Mouse (Mus musculus) ovary, adult 18-20 months (tissue): Measurements from ENCODE around the gene Gm15217.

Experiments
- DNase-seq: peaks from one replicate; pipeline ENCODE4 v3.0.0; 2022; ENCODE audit warnings: low spot score, mixed read lengths

Gene Gm15217

GRCm38 (mm10) chr14:46379285-46379684 lies at the start of gene Gm15217:
Gene Gm15217 (plus strand): TSS chr14:46379414.
- DNase-seq = no peak

- no peak for DNase-seq
Observed at GRCm38 (mm10) chr14:46333421-46334237, 45.6 kb upstream of the Gm15217 start.

DNA sequence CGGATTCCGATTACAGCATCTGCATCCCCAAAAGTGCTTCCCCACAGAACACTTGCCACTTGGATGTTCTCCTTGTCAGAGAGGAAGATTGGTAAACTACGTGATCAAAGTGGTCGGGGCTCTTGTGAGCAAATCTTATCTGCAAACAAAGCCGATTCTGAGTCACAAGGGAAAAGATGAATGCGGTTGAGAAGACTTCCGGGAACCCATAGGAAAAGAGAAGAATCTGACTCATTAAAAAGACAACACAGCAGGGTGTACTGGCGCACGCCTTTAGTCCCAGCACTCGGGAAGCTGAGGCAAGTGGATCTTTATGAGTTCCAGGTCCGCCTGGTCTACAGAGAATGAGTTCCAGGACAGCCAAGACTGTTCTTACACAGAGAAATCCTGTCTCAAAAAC lies 40.4 kb upstream of the Gm15217 start:
- no peak for DNase-seq

GRCm38 (mm10) chr14:46344750-46345149 lies 34.5 kb upstream of the Gm15217 start:
- no peak for DNase-seq

GRCm38 (mm10) chr14:46357286-46357685 lies 21.9 kb upstream of the Gm15217 start:
- no peak for DNase-seq

- DNase-seq = no peak
Observed at GRCm38 (mm10) chr14:46357696-46358095, 21.5 kb upstream of the Gm15217 start.

DNA sequence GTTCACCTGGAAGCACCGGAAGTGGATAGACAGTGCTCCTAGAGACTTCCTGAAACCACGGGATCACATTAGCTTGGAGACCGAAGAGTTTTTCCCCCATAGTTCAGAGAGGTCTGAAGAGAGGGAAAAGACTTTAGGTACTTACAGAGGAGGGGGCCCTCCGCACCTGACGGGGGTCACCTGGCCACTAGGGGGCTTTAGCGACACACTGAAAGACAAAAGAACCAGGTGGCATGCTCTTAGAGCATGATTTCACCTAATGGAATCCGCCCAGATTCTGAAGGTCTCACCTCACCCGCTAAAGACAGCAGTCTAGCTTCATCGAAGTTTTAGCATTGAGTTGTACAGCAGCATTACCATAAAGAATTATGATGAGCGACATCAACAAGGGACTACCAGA lies 16.0 kb upstream of the Gm15217 start:
- no peak for DNase-seq

DNA sequence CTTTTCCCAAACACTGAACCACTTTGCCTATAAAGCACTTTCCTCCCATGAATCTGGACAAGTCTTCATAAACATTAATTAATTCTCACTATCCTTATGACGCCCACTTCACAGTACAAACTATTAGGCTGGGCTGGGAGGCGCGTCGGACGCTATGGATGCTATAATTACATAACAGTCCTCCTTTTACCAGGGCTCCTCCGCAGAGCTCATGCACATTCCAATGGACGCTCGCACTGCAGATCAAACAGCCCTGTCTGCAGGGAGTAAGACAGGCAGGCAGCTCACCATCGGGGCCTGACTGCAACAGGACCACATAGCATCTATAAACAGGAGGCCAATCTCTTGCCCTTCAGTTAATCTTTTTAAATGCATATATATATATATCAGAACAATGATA lies 6.8 kb upstream of the Gm15217 start:
- no peak for DNase-seq

GRCm38 (mm10) chr14:46375796-46376195 lies 3.4 kb upstream of the Gm15217 start:
- no peak for DNase-seq

- DNase-seq = no peak
Observed at GRCm38 (mm10) chr14:46380286-46380721, 1.1 kb downstream of the Gm15217 start.

- no peak for DNase-seq
Observed at GRCm38 (mm10) chr14:46381457-46381856, 2.2 kb downstream of the Gm15217 start.

DNA sequence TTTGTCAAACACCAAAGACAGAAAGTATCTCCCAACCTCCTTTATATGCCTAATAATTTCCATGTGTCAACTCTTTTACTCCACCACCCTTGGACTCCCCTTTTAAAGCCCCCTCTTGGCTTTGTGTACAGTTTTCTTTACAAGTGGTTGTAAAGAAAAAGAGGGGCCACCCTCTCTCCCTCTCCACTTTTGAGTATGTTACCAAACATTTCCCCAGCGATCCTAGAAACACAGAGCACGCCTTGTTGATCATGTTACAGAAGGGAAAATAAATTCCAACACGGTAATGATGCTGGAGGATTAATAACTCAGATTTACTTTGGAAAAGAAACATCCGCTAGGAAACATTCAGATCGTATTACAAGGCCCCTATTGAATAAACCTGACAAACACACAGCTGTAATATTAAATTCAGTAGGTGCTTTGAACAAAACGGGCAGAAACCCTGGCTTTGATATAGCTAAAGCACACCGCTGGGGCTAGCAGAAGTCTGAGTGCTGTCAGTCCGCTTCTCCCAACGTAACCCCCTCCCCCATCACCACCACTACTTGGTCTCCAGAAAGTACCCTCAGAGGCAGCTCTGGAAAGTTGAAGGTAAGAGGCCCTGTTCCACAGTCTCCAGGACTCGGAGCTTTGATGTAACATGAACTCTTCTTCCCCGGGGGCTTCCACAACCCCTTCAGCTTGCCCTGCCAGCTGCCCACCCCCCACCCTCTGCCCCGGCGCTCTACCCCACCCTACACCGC lies 5.9 kb downstream of the Gm15217 start:
- no peak for DNase-seq

DNA sequence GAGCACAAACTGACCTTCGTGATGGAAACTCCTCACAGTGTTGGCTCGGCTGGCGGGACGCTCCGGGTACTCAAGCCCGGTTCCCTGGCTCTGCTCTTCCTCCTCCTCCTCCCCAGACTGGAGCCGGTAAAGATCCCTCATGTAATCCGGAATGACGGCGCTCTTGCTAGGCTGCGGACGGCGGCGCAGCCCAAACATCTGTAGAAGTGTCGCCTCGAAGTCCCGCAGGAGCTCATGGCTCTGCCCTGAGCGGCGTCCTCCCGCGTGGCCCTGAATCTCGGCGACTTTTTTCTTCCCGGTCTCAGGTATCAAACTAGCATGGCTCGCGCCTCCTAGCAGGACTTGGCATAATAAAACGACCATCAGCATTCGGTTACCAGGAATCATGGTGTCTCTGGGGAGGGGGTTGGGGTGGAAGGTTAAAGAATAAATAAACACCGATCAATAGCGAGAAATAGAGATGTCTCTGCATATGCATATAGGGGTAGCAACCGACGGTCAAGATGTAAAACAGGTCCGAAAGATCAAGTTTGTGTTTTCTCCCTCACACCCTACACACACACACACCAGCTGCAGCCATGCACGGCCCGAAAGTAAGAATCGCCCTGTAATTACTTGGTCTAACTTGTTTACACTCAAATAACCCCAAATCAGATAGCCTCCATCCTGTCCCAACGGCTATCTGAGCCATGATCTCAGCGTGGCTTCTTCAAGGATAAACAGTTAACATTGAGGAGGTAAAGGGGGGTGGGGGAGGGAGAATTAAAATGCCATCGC lies 6.7 kb downstream of the Gm15217 start:
- DNase-seq = no peak

DNA sequence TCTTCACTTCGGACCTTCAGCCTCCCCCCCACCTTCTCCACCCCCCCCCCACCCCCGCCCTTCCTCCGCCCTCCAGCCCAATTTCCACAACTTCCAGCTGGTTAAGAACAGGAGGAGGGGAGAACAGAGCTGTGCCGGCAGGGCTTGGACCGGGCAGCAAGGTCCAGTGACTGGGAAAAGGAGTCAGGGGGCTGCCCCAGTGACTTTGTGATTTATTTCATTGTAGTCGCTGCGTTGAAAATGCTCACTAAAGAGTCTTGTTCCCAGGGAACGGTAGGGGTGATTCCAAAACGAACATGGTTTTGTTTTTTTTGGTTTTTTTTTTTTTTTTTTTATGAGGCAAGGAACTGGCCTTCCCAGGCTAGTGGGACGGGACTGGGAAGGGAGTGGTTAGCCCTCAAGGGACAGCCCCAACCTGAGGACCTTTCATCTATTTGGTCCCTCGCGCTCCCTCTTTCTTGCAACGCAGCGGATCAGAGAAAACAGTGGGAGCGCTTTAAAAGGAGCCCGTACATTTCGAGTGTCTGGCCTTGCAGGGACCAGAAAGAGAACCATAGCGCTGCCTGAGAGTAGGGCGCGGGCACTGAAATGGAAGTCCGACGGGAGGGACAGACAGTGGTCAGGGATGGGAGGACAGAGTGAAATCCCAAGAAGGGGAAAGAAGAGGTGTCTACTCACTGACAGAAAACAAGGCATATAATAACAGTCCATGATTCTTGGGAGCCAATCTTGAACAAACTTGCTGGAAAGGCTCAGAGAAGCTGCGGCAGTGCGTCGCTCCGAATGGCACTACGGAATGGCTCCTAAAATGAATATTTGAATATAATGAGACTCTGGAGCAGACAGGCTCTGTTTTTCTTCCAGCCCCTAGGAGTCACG lies 7.5 kb downstream of the Gm15217 start:
- DNase-seq = no peak

GRCm38 (mm10) chr14:46387357-46387671 lies 8.1 kb downstream of the Gm15217 start:
- DNase-seq = peak; percentile 65

- no peak for DNase-seq
Observed at GRCm38 (mm10) chr14:46387821-46388481, 8.7 kb downstream of the Gm15217 start.

DNA sequence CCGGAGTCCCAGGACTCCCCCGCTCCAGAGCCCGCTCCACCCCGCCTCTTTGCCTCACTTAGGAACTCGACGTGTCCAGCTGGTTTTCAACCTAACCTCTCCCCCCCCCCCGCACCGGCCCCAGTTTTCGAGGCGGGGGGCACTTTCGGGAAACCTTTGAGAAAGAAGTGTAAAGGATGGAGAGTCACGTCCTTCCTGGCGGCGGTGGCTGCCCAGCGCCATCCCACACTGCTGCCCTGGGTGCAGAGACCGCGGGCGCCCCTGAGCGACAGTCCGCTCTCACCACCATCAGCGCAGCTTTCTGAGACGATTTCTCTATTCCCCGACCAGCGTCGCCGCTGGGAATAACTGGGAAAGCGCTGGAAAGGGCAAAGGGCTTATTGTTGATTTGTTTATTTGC lies 9.4 kb downstream of the Gm15217 start:
- no peak for DNase-seq

- DNase-seq = no peak
Observed at GRCm38 (mm10) chr14:46389438-46390248, 10.4 kb downstream of the Gm15217 start.

GRCm38 (mm10) chr14:46390249-46390775 lies 11.1 kb downstream of the Gm15217 start, which contains the start of gene Bmp4:
Gene Bmp4 (minus strand): TSS chr14:46390669.
- DNase-seq = no peak

- no peak for DNase-seq
Observed at GRCm38 (mm10) chr14:46391621-46392170, 12.5 kb downstream of the Gm15217 start.
